Mouse (Mus musculus): ENCODE results near the gene Xlr3c. TPM values are rescaled to one million over a fixed set of nuclear protein-coding genes. Genes with fewer than 3 reads are reported as not detected.

Xlr3c gene
- polyA plus RNA-seq, 1 experiment from 2014 or later: 0.16 TPM

Other genes with a start within 250 kb of the Xlr3c start
- 0.09 and 0.15 TPM in 2 replicates for gene Pnma5, start 228.3 kb downstream of the Xlr3c start, polyA plus RNA-seq (2016; fragmentation: Nextera tagmentation; extraction: Ambion mirVana)
- gene Pnma3, start 200.6 kb downstream of the Xlr3c start, polyA plus RNA-seq (2016; fragmentation: Nextera tagmentation; extraction: Ambion mirVana): 0.26 and 0.27 TPM in 2 replicates
- 0.65 and 0.87 TPM in 2 replicates for gene Xlr4a, start 182.9 kb downstream of the Xlr3c start, polyA plus RNA-seq (2016; fragmentation: Nextera tagmentation; extraction: Ambion mirVana)
- gene Xlr3a, start 168.3 kb downstream of the Xlr3c start, polyA plus RNA-seq (2016; fragmentation: Nextera tagmentation; extraction: Ambion mirVana): 3.8 and 5.0 TPM in 2 replicates
- gene Gm14685, start 148.3 kb downstream of the Xlr3c start, polyA plus RNA-seq (2016; fragmentation: Nextera tagmentation; extraction: Ambion mirVana): 0.08 TPM in 1 of 2 replicates, not detected in the other
- gene Xlr5b, start 116.6 kb downstream of the Xlr3c start, polyA plus RNA-seq (2016; fragmentation: Nextera tagmentation; extraction: Ambion mirVana): not detected in 2 replicates
- gene DXBay18, start 115.9 kb downstream of the Xlr3c start, polyA plus RNA-seq (2016; fragmentation: Nextera tagmentation; extraction: Ambion mirVana): not detected in 2 replicates
- gene Spin2d, start 88.4 kb downstream of the Xlr3c start, polyA plus RNA-seq (2016; fragmentation: Nextera tagmentation; extraction: Ambion mirVana): not detected in 2 replicates
- 14.4 and 15.3 TPM in 2 replicates for gene Xlr3b, start 73.2 kb downstream of the Xlr3c start, polyA plus RNA-seq (2016; fragmentation: Nextera tagmentation; extraction: Ambion mirVana)
- 0.67 and 0.73 TPM in 2 replicates for gene Xlr4b, start 51.1 kb downstream of the Xlr3c start, polyA plus RNA-seq (2016; fragmentation: Nextera tagmentation; extraction: Ambion mirVana)
- gene F8a, start 37.1 kb downstream of the Xlr3c start, polyA plus RNA-seq (2016; fragmentation: Nextera tagmentation; extraction: Ambion mirVana): 11.3 and 11.4 TPM in 2 replicates
- gene Xlr4c, start 22.3 kb downstream of the Xlr3c start, polyA plus RNA-seq (2016; fragmentation: Nextera tagmentation; extraction: Ambion mirVana): not detected in 2 replicates
- not detected in 2 replicates for gene Xlr5a, start 27.6 kb upstream of the Xlr3c start, polyA plus RNA-seq (2016; fragmentation: Nextera tagmentation; extraction: Ambion mirVana)
- not detected in 2 replicates for gene Xlr5c, start 27.6 kb upstream of the Xlr3c start, polyA plus RNA-seq (2016; fragmentation: Nextera tagmentation; extraction: Ambion mirVana)
- not detected in 2 replicates for gene Gm45015, start 71.5 kb upstream of the Xlr3c start, polyA plus RNA-seq (2016; fragmentation: Nextera tagmentation; extraction: Ambion mirVana)
- gene Zfp275, start 77.2 kb upstream of the Xlr3c start, polyA plus RNA-seq (2016; fragmentation: Nextera tagmentation; extraction: Ambion mirVana): 23.1 and 26.1 TPM in 2 replicates
- gene Gm18336, start 133.3 kb upstream of the Xlr3c start, polyA plus RNA-seq (2016; fragmentation: Nextera tagmentation; extraction: Ambion mirVana): not detected in 2 replicates
- 0.28 and 0.36 TPM in 2 replicates for gene Zfp92, start 145.7 kb upstream of the Xlr3c start, polyA plus RNA-seq (2016; fragmentation: Nextera tagmentation; extraction: Ambion mirVana)
- gene Trex2, start 170.0 kb upstream of the Xlr3c start, polyA plus RNA-seq (2016; fragmentation: Nextera tagmentation; extraction: Ambion mirVana): not detected in 2 replicates
- 83.9 and 87.7 TPM in 2 replicates for gene Haus7, start 193.7 kb upstream of the Xlr3c start, polyA plus RNA-seq (2016; fragmentation: Nextera tagmentation; extraction: Ambion mirVana)
- 16.7 and 23.4 TPM in 2 replicates for gene Bgn, start 218.2 kb upstream of the Xlr3c start, polyA plus RNA-seq (2016; fragmentation: Nextera tagmentation; extraction: Ambion mirVana)
- gene Atp2b3, start 237.7 kb upstream of the Xlr3c start, polyA plus RNA-seq (2016; fragmentation: Nextera tagmentation; extraction: Ambion mirVana): 0.19 and 0.22 TPM in 2 replicates